Mouse (Mus musculus): ENCODE measurements around the gene Cdk6. TPM values are rescaled to one million over a fixed set of nuclear protein-coding genes. Genes with fewer than 3 reads are reported as not detected.

Cdk6 gene
- polyA plus RNA-seq, 1 experiment from 2014 or later = 16.6 TPM

GRCm38 (mm10) chr5:3477711-3478110 is 136.4 kb downstream of the Cdk6 start:
- Histone ChIP-seq H3K4me2 (replicated peaks; ENCODE audit: low read depth, low read length) (no peak overlapping the region), H3K4me1 (ENCODE audit: insufficient read depth, low read length) (no peaks in the 10 kb centered on the region), H3K4me3 (ENCODE audit: low read length) (no peak overlapping the region), H3K9ac (replicated peaks; ENCODE audit: low read length) (no peak overlapping the region), H3K27ac (ENCODE audit: low read length) (no peak overlapping the region), H3K27me3 (ENCODE audit: insufficient read depth, low read length) (no peaks in the 10 kb centered on the region), H3K9me3 (ENCODE audit: low read length) (no peaks in the 10 kb centered on the region), H3K36me3 (ENCODE audit: insufficient read depth, low read length) (no peaks in the 10 kb centered on the region)
- 84% methylated on average over 3 of the region's 3 CpGs for WGBS
- no peak for ATAC-seq (ENCODE audit: low FRiP score, low TSS enrichment)

- ATAC-seq (ENCODE audit: low FRiP score, low TSS enrichment) = no peak
These were observed 136.9 kb downstream of the Cdk6 start for GRCm38 (mm10) chr5:3478216-3478615.

GRCm38 (mm10) chr5:3479016-3479795 is 137.9 kb downstream of the Cdk6 start:
- Histone ChIP-seq H3K4me3 (ENCODE audit: low read length) (no peak overlapping the region), H3K9me3 (ENCODE audit: low read length) (no peaks in the 10 kb centered on the region), H3K9ac (replicated peaks; ENCODE audit: low read length) (no peak overlapping the region), H3K36me3 (ENCODE audit: insufficient read depth, low read length) (no peaks in the 10 kb centered on the region), H3K4me1 (ENCODE audit: insufficient read depth, low read length) (no peaks in the 10 kb centered on the region), H3K27ac (ENCODE audit: low read length) (no peak overlapping the region), H3K27me3 (ENCODE audit: insufficient read depth, low read length) (no peaks in the 10 kb centered on the region), H3K4me2 (replicated peaks; ENCODE audit: low read depth, low read length) (no peak overlapping the region)
- 91% methylated on average over 7 of the region's 7 CpGs for WGBS
- no peak for ATAC-seq (ENCODE audit: low FRiP score, low TSS enrichment)

More at GRCm38 (mm10) chr5:3478216-3478615, 136.9 kb downstream of the Cdk6 start:
- no peaks in the 10 kb centered on the region for H3K9me3 ChIP-seq (ENCODE audit: low read length)
- 87% methylated on average over 8 of the region's 8 CpGs for WGBS
- H3K4me3 ChIP-seq (ENCODE audit: low read length) = no peak overlapping the region
- H3K4me2 ChIP-seq (replicated peaks; ENCODE audit: low read depth, low read length) = no peak overlapping the region
- H3K27ac ChIP-seq (ENCODE audit: low read length) = no peak overlapping the region
- H3K4me1 ChIP-seq (ENCODE audit: insufficient read depth, low read length) = no peaks in the 10 kb centered on the region
- H3K36me3 ChIP-seq (ENCODE audit: insufficient read depth, low read length) = no peaks in the 10 kb centered on the region
- H3K9ac ChIP-seq (replicated peaks; ENCODE audit: low read length) = no peak overlapping the region
- no peaks in the 10 kb centered on the region for H3K27me3 ChIP-seq (ENCODE audit: insufficient read depth, low read length)

- Histone ChIP-seq H3K27me3 (ENCODE audit: insufficient read depth, low read length) (no peaks in the 10 kb centered on the region), H3K9ac (replicated peaks; ENCODE audit: low read length) (no peak overlapping the region), H3K9me3 (ENCODE audit: low read length) (no peaks in the 10 kb centered on the region), H3K4me2 (replicated peaks; ENCODE audit: low read depth, low read length) (no peak overlapping the region), H3K4me3 (ENCODE audit: low read length) (no peak overlapping the region), H3K4me1 (ENCODE audit: insufficient read depth, low read length) (no peaks in the 10 kb centered on the region), H3K36me3 (ENCODE audit: insufficient read depth, low read length) (peaks cover 4% of the 10 kb centered on the region; the same call in 1 of the 2 replicates), H3K27ac (ENCODE audit: low read length) (no peak overlapping the region)
- no peak for ATAC-seq (ENCODE audit: low FRiP score, low TSS enrichment)
- 88% methylated on average over 9 of the region's 9 CpGs for WGBS
These were observed 139.5 kb downstream of the Cdk6 start for GRCm38 (mm10) chr5:3480637-3481395.

- Histone ChIP-seq H3K27me3 (ENCODE audit: insufficient read depth, low read length) (no peaks in the 10 kb centered on the region), H3K9ac (replicated peaks; ENCODE audit: low read length) (no peak overlapping the region), H3K36me3 (ENCODE audit: insufficient read depth, low read length) (peaks cover 4% of the 10 kb centered on the region; the same call in 1 of the 2 replicates), H3K4me3 (ENCODE audit: low read length) (no peak overlapping the region), H3K9me3 (ENCODE audit: low read length) (no peaks in the 10 kb centered on the region), H3K4me1 (ENCODE audit: insufficient read depth, low read length) (no peaks in the 10 kb centered on the region), H3K27ac (ENCODE audit: low read length) (no peak overlapping the region), H3K4me2 (replicated peaks; ENCODE audit: low read depth, low read length) (no peak overlapping the region)
- no peak for ATAC-seq (ENCODE audit: low FRiP score, low TSS enrichment)
- WGBS = 94% methylated on average over 7 of the region's 7 CpGs
These were observed 141.2 kb downstream of the Cdk6 start for GRCm38 (mm10) chr5:3482474-3482873.

- H3K4me2 ChIP-seq (replicated peaks; ENCODE audit: low read depth, low read length) = no peak overlapping the region
- WGBS = 90% methylated on average over 5 of the region's 5 CpGs
- H3K27ac ChIP-seq (ENCODE audit: low read length) = no peak overlapping the region
- no peak for ATAC-seq (ENCODE audit: low FRiP score, low TSS enrichment)
- no peaks in the 10 kb centered on the region for H3K9me3 ChIP-seq (ENCODE audit: low read length)
- H3K4me1 ChIP-seq (ENCODE audit: insufficient read depth, low read length) = 0 out of 2 replicates have a peak, but pooled peaks cover under 1% of the 10 kb centered on the region
- H3K9ac ChIP-seq (replicated peaks; ENCODE audit: low read length) = no peak overlapping the region
- no peaks in the 10 kb centered on the region for H3K27me3 ChIP-seq (ENCODE audit: insufficient read depth, low read length)
- peaks cover 4% of the 10 kb centered on the region; the same call in 1 of the 2 replicates for H3K36me3 ChIP-seq (ENCODE audit: insufficient read depth, low read length)
- no peak overlapping the region for H3K4me3 ChIP-seq (ENCODE audit: low read length)
These were observed 141.9 kb downstream of the Cdk6 start for GRCm38 (mm10) chr5:3483054-3483722.

- Histone ChIP-seq H3K9ac (replicated peaks; ENCODE audit: low read length) (no peak overlapping the region), H3K27me3 (ENCODE audit: insufficient read depth, low read length) (no peaks in the 10 kb centered on the region), H3K27ac (ENCODE audit: low read length) (peak overlapping the region; percentile 1; the same call in 1 of the 2 replicates), H3K9me3 (ENCODE audit: low read length) (no peaks in the 10 kb centered on the region), H3K4me3 (ENCODE audit: low read length) (no peak overlapping the region), H3K4me1 (ENCODE audit: insufficient read depth, low read length) (0 out of 2 replicates have a peak, but pooled peaks cover 4% of the 10 kb centered on the region), H3K4me2 (replicated peaks; ENCODE audit: low read depth, low read length) (no peak overlapping the region), H3K36me3 (ENCODE audit: insufficient read depth, low read length) (peaks cover 4% of the 10 kb centered on the region; the same call in 1 of the 2 replicates)
- ATAC-seq (ENCODE audit: low FRiP score, low TSS enrichment) = peak; percentile 57
- WGBS = 51% methylated on average over 7 of the region's 7 CpGs
These were observed 145.4 kb downstream of the Cdk6 start for GRCm38 (mm10) chr5:3486579-3487282.

GRCm38 (mm10) chr5:3488146-3488774 is 147.0 kb downstream of the Cdk6 start:
- ATAC-seq (ENCODE audit: low FRiP score, low TSS enrichment) = no peak
- 0 out of 2 replicates have a peak overlapping the region, but pooled peaks have one; percentile 3 for H3K4me2 ChIP-seq (replicated peaks; ENCODE audit: low read depth, low read length)
- H3K27me3 ChIP-seq (ENCODE audit: insufficient read depth, low read length) = no peaks in the 10 kb centered on the region
- no peak overlapping the region for H3K9ac ChIP-seq (replicated peaks; ENCODE audit: low read length)
- peaks cover 4% of the 10 kb centered on the region; the same call in 1 of the 2 replicates for H3K36me3 ChIP-seq (ENCODE audit: insufficient read depth, low read length)
- 0 out of 2 replicates have a peak, but pooled peaks cover 4% of the 10 kb centered on the region for H3K4me1 ChIP-seq (ENCODE audit: insufficient read depth, low read length)
- H3K9me3 ChIP-seq (ENCODE audit: low read length) = no peaks in the 10 kb centered on the region
- no peak overlapping the region for H3K4me3 ChIP-seq (ENCODE audit: low read length)
- no peak overlapping the region for H3K27ac ChIP-seq (ENCODE audit: low read length)
- WGBS = 71% methylated on average over 16 of the region's 16 CpGs

- no peak overlapping the region for H3K4me3 ChIP-seq (ENCODE audit: low read length)
- no peak for ATAC-seq (ENCODE audit: low FRiP score, low TSS enrichment)
- WGBS = 90% methylated on average over 3 of the region's 3 CpGs
- H3K27me3 ChIP-seq (ENCODE audit: insufficient read depth, low read length) = no peaks in the 10 kb centered on the region
- H3K9ac ChIP-seq (replicated peaks; ENCODE audit: low read length) = no peak overlapping the region
- no peak overlapping the region for H3K4me2 ChIP-seq (replicated peaks; ENCODE audit: low read depth, low read length)
- peaks cover 2% of the 10 kb centered on the region; the same call in 1 of the 2 replicates for H3K36me3 ChIP-seq (ENCODE audit: insufficient read depth, low read length)
- 0 out of 2 replicates have a peak, but pooled peaks cover 4% of the 10 kb centered on the region for H3K4me1 ChIP-seq (ENCODE audit: insufficient read depth, low read length)
- H3K9me3 ChIP-seq (ENCODE audit: low read length) = no peaks in the 10 kb centered on the region
- H3K27ac ChIP-seq (ENCODE audit: low read length) = no peak overlapping the region
These were observed 149.1 kb downstream of the Cdk6 start for GRCm38 (mm10) chr5:3490358-3490757.

Data from kidney, embryonic 16.5 days (tissue).